Mouse (Mus musculus): ENCODE measurements around the gene March8.

Gene March8

GRCm38 (mm10) chr6:116371500-116371899, 33.7 kb downstream of the March8 start:
- DNase-seq (ENCODE audit: low read depth in 1 of 2, low spot score in 2 of 2), result no peak

GRCm38 (mm10) chr6:116374136-116374535, 36.3 kb downstream of the March8 start:
- DNase-seq (ENCODE audit: low read depth in 1 of 2, low spot score in 2 of 2), result no peak

GRCm38 (mm10) chr6:116374618-116375017, 36.8 kb downstream of the March8 start:
- no peak for DNase-seq (ENCODE audit: low read depth in 1 of 2, low spot score in 2 of 2)

GRCm38 (mm10) chr6:116378892-116379291, 41.1 kb downstream of the March8 start:
- DNase-seq (ENCODE audit: low read depth in 1 of 2, low spot score in 2 of 2), result no peak

GRCm38 (mm10) chr6:116380157-116380556, 42.3 kb downstream of the March8 start:
- DNase-seq (ENCODE audit: low read depth in 1 of 2, low spot score in 2 of 2), result no peak

GRCm38 (mm10) chr6:116381605-116382004, 43.8 kb downstream of the March8 start:
- no peak for DNase-seq (ENCODE audit: low read depth in 1 of 2, low spot score in 2 of 2)

- no peak for DNase-seq (ENCODE audit: low read depth in 1 of 2, low spot score in 2 of 2)
Measured at GRCm38 (mm10) chr6:116383582-116383981, 45.8 kb downstream of the March8 start.

- no peak for DNase-seq (ENCODE audit: low read depth in 1 of 2, low spot score in 2 of 2)
Measured at GRCm38 (mm10) chr6:116385194-116386044, 47.6 kb downstream of the March8 start.

GRCm38 (mm10) chr6:116386045-116386415, 48.2 kb downstream of the March8 start:
- DNase-seq (ENCODE audit: low read depth in 1 of 2, low spot score in 2 of 2), result no peak

GRCm38 (mm10) chr6:116386506-116386905, 48.7 kb downstream of the March8 start:
- DNase-seq (ENCODE audit: low read depth in 1 of 2, low spot score in 2 of 2), result no peak

- DNase-seq (ENCODE audit: low read depth in 1 of 2, low spot score in 2 of 2), result no peak
Measured at GRCm38 (mm10) chr6:116388068-116388467, 50.2 kb downstream of the March8 start.

GRCm38 (mm10) chr6:116389481-116389880, 51.7 kb downstream of the March8 start:
- DNase-seq (ENCODE audit: low read depth in 1 of 2, low spot score in 2 of 2), result no peak

GRCm38 (mm10) chr6:116394916-116395648, 57.3 kb downstream of the March8 start:
- DNase-seq (ENCODE audit: low read depth in 1 of 2, low spot score in 2 of 2), result no peak

GRCm38 (mm10) chr6:116397621-116398020, 59.8 kb downstream of the March8 start:
- no peak for DNase-seq (ENCODE audit: low read depth in 1 of 2, low spot score in 2 of 2)

- no peak for DNase-seq (ENCODE audit: low read depth in 1 of 2, low spot score in 2 of 2)
Measured at GRCm38 (mm10) chr6:116398136-116398535, 60.3 kb downstream of the March8 start.

GRCm38 (mm10) chr6:116401746-116402423, 64.1 kb downstream of the March8 start:
- DNase-seq (ENCODE audit: low read depth in 1 of 2, low spot score in 2 of 2), result no peak

- no peak for DNase-seq (ENCODE audit: low read depth in 1 of 2, low spot score in 2 of 2)
Measured at GRCm38 (mm10) chr6:116402426-116402825, 64.6 kb downstream of the March8 start.

- DNase-seq (ENCODE audit: low read depth in 1 of 2, low spot score in 2 of 2), result no peak
Measured at GRCm38 (mm10) chr6:116405243-116405642, 67.4 kb downstream of the March8 start.

GRCm38 (mm10) chr6:116405715-116406114, 67.9 kb downstream of the March8 start:
- no peak for DNase-seq (ENCODE audit: low read depth in 1 of 2, low spot score in 2 of 2)

GRCm38 (mm10) chr6:116406152-116406551, 68.3 kb downstream of the March8 start:
- no peak for DNase-seq (ENCODE audit: low read depth in 1 of 2, low spot score in 2 of 2)

GRCm38 (mm10) chr6:116406680-116407079, 68.9 kb downstream of the March8 start:
- DNase-seq (ENCODE audit: low read depth in 1 of 2, low spot score in 2 of 2), result no peak

- DNase-seq (ENCODE audit: low read depth in 1 of 2, low spot score in 2 of 2), result no peak
Measured at GRCm38 (mm10) chr6:116407216-116407615, 69.4 kb downstream of the March8 start.
